Mouse (Mus musculus) ES-Bruce4 (cell line): ENCODE results near the gene Adcyap1r1.

Experiments
- CTCF ChIP-seq: IDR thresholded peaks from one replicate; pipeline ENCODE4 v1.8.1; 2011; ENCODE audit warnings: low read depth, low read length
- POLR2A ChIP-seq: IDR thresholded peaks from one replicate; pipeline ENCODE4 v1.8.1; 2011; ENCODE audit warnings: low read length; ENCODE audit not compliant: insufficient read depth

GRCm38 (mm10) chr6:55453548-55453947 lies 1.8 kb downstream of the Adcyap1r1 start:
- TF ChIP-seq CTCF = no peak
- TF ChIP-seq POLR2A = no peak
